Mouse (Mus musculus) adrenal gland, postnatal 25 days (tissue): ENCODE measurements around the gene Dcaf4. TPM values are rescaled to one million over a fixed set of nuclear protein-coding genes. Genes with fewer than 3 reads are reported as not detected.

Experiments
- DNase-seq: peaks from one replicate; pipeline ENCODE4 v3.0.0; 2021; ENCODE audit warnings: mixed read lengths
- total RNA-seq: library from RNA; stranded (reverse); gene quantifications from 2 replicates; pipeline ENCODE4 v1.2.3, GENCODE M21; 2021

Gene Dcaf4
- total RNA-seq, 1 experiment from 2014 or later, result 65.9 TPM

DNA sequence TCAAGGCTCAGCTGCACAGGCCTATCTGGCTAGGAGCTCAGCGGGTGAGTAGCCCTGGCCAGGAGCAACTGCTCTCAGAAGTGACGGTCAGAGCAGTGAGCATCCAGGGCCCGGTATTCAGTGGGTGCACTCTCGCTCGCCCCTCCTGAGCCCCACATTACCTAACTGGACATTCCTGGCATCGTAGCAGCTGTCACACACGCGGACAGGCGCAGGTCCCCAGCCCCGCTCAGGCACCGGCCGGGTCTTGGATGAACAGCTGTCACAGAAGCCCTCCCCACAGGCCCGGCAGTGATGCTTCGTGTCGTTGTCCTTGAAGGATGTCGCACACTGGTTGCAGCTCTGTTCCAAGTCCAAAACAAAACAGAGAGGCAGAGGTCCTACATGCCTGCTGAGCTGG lies 31.0 kb downstream of the Dcaf4 start:
- DNase-seq, result no peak

DNA sequence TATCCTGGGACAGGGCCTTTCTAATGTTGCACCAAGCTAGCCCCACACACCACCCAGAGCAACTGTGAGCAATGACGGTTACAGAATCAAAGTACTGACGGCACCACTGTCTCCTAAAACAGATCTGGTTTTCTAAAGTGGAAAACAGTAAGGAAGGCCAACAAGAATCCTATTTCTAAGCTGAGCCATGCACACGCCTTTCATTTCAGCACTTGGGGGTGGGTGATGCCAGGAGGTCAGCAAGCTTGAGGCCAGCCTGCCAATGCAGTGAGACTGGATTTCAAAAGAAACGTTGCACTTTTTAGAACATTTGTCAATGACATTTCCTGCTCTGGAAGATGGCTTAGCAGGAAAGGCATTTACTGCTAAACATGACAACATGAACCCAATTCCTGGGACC lies 33.5 kb downstream of the Dcaf4 start:
- DNase-seq, result no peak

- no peak for DNase-seq
Observed at GRCm38 (mm10) chr12:83555605-83556004, 35.3 kb downstream of the Dcaf4 start.

DNA sequence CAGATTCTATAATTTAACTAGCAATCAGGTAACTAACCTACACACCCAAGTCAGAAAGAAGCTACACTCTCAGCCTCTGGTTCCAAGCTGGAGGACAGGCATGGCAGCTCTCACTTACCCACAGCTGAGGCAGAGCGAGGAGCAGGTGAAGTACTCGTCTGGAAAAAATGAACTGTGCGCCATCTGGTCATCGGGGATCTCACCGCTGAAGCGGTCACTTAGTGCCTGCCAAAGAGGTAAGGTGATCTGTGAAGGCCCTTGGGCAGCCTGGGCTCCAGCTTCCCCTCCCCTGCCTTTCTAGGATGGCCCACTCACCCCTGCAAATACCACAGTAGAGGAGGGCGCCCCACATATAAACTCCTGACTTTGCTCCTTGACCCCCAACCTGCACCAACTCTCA lies 38.2 kb downstream of the Dcaf4 start:
- no peak for DNase-seq

DNA sequence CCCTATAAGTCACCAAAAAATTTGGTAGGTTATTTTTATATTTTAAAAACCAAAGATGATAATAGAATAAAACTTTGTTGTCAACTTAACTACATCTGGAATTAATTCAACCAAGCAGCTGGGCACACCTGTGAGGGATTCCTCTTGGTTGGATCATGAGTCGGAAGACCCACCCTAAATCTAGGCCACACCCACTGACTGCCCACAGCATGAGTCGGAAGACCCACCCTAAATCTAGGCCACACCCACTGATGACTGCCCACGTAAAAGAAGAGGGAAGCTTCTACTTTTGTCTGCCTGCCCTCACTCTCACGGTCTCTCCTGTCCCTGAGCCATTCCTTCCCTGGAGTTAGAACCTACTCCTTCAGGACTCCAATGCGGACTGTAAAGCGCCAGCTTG lies 39.9 kb downstream of the Dcaf4 start:
- DNase-seq, result no peak

DNA sequence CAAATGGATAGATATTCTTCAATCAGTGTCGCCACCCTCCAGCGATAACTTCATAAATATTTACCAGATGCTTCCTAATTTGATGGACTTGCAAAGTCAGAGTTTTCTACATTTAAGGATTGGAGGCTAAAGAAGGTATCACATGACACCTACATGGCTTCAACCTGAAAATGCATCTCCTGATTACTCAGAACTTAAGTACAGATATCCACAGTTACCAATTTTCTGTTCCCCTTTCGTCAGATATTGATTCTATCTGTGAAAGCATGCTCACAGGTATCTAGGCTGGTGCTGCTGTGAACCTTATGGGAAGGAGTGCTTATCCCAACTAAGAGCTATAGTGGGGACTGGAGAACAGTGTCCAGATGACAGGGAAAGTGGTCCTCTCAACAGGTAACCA lies 42.3 kb downstream of the Dcaf4 start:
- DNase-seq, result no peak

- DNase-seq, result no peak
Observed at GRCm38 (mm10) chr12:83569866-83570265, 49.6 kb downstream of the Dcaf4 start.

- no peak for DNase-seq
Observed at GRCm38 (mm10) chr12:83572717-83573116, 52.5 kb downstream of the Dcaf4 start.

DNA sequence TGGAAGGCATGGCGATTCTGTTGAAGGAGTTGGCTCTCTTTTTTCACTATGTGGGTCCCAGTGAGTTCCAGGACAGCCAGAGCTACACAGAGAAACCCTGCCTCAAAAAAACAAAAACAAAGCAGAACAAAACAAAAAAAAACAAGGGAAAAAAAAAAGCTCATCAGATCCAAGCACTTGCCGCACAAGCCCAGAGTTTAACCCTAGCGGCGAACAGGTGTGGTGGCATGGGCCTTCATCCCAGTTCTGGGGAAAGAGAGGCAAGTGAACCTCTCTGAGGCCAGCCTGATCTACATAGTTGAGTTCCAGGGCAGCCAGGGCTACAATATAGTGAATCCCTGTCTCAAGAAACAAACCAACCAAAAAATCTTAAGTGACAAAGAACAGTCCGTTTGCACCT lies 57.2 kb downstream of the Dcaf4 start:
- no peak for DNase-seq

DNA sequence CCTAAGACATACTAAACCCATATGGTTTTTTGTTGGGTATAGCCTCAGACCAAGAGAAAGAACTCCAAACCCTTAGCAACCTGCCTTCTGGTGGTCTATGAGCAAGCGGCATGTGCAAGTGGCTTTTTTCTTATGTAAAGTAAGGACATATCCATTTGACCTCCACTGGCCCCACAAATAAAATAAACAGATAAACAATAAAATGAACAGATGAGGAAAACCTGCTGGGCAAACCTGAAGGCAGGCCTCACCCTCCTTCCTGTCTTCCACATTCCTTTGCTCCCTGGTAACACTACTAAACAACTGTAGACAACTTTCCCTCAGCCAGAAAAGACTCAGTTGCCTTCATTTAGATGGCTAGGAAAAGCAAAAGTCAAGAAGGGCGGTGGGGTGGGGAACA lies 58.1 kb downstream of the Dcaf4 start:
- DNase-seq, result no peak

DNA sequence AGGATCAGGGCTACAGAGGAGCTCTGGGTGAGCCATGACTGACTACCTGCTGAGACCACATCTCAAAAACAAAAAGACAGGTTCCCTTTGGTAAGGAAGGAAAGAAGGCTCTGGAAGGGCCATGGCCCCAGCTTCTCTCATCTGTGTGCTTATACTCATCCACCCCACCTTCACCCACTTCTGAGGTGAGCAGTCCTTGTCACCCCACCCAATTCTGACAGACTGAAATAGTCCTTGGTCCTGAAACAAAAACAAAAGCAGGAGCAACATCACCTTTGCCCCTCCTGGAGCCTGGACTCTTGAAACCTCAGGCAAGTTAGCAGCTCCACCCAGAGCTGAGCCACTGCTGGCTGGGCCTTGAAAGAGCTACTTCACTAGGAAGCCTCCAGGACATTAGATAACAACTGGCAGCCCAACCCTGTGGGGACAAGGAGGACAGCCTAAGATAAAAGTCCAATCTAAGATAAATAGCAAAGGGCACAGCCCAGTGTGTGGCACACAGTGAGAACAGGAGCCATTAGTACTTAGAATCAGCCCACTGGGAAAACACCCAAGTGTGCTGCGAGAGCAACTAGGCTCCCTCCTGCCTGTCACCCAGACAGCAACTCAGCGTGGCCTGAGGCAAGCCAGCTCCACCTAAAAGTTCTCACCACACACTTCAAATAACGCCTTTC lies 58.8 kb downstream of the Dcaf4 start:
- peak; percentile 20 for DNase-seq

GRCm38 (mm10) chr12:83580283-83580682 lies 60.0 kb downstream of the Dcaf4 start:
- DNase-seq, result no peak

- no peak for DNase-seq
Observed at GRCm38 (mm10) chr12:83582106-83582505, 61.8 kb downstream of the Dcaf4 start.

DNA sequence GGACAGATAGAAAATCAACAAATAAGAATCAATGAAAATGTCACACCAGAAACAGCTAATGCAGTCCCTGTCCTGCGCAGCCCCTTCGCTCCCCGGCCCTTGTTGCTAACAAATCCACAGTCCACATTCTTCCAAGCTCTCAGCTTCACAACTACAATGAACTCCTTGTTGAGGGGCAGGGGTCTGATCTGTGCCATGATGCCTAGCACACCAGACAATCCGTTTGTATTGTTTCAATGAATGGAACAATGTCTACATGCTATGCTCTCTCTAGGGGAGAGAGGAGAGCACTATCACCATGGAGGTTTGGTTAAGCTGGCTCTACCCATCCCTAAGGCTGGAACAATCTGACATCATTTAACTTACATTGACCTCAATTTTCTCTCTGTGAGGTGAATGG lies 62.5 kb downstream of the Dcaf4 start:
- no peak for DNase-seq

DNA sequence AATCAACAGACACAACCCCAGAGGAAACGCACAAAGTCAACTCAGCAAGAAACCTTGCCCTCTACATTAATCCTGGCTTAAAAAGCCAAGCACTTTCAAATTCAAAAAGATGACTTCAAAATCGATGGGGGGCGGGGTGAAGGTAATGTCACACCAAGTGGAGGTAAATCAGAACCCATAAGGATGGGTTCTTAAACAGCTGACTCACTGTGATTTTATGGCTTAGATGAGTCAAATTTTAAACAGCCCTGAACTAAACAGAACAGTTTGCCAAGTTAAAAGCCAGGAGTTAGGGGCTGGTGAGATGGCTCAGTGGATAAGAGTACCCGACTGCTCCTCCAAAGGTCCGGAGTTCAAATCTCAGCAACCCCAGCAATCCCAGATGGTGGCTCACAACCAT lies 66.4 kb downstream of the Dcaf4 start:
- DNase-seq, result no peak

Other genes with a start within 250 kb of the Dcaf4 start
- 11.3 and 14.1 TPM in 2 replicates for gene Dpf3, start 32.8 kb upstream of the Dcaf4 start, total RNA-seq
- 40.5 and 42.3 TPM in 2 replicates for gene Zfyve1, start 76.8 kb downstream of the Dcaf4 start, total RNA-seq
- 114 and 118 TPM in 2 replicates for gene Rbm25, start 110.8 kb downstream of the Dcaf4 start, total RNA-seq
- gene Psen1, start 167.7 kb downstream of the Dcaf4 start, total RNA-seq, result 68.3 and 73.5 TPM in 2 replicates
- gene Papln, start 243.2 kb downstream of the Dcaf4 start, total RNA-seq, result 1.4 and 2.0 TPM in 2 replicates